ENCODE assay signal across 10 mouse cellular contexts in genomic region chr12:113487693-113488092, GRCm38 (mm10). TPM values are rescaled to one million over a fixed set of nuclear protein-coding genes. Genes with fewer than 3 reads are reported as not detected.
DNase-seq lines count a peak whose midpoint lies in the region; ATAC-seq lines count a peak whose summit lies in the region.
"Not testable (repeated sequence)": the region's sequence is repeated elsewhere in the genome, so short reads cannot be mapped to it uniquely, and the experiment has no call there.
"Had no signal": no experiment of that assay in that cellular context is flagged by ENCODE, and none has a peak within 500 bp of the region (broad histone marks: within the 10 kb centered on the region; RNA-seq: fewer than 3 reads in every experiment).

No protein-coding gene starts in this region.

- H3K4me2 ChIP-seq in embryonic facial prominence, embryonic 11.5 days (ENCODE audit: low read depth, low read length); liver, embryonic 13.5 days: not testable (repeated sequence)

- not testable (repeated sequence) for H3K27me3 ChIP-seq in embryonic facial prominence, embryonic 11.5 days (ENCODE audit: control insufficient read depth, insufficient read depth, low read length); liver, embryonic 13.5 days

- H3K4me3 ChIP-seq in embryonic facial prominence, embryonic 11.5 days (ENCODE audit: low read depth, low read length); liver, embryonic 13.5 days (replicated peaks): not testable (repeated sequence)

- intact Hi-C loops in heart, postnatal 36 days (cut with DNase I), result loop anchor here (2.0 to 10.0 kb wide), 2 partner anchors 87 to 265 kb away; no protein-coding TSS in a partner anchor

- DNase-seq in CD4-positive, CD25-positive, alpha-beta regulatory T cell, adult 2 months (ENCODE audit: low read depth, low spot score), result peak; percentile 84
- peak; percentile 61 to 67 for DNase-seq in adrenal gland, postnatal 36 days
- DNase-seq in embryonic facial prominence, embryonic 11.5 days (ENCODE audit: low spot score), result peak; percentile 19
- DNase-seq in heart, postnatal 36 days, result peak; percentile 58 to 66
- peak; percentile 19 for DNase-seq in large intestine, adult 2 months (ENCODE audit: low read depth, low spot score)
- peak; percentile 1 for DNase-seq in liver, embryonic 13.5 days
- peak; percentile 0 for DNase-seq in telencephalon, adult 2 months (ENCODE audit: low read depth, low spot score)

- ATAC-seq in embryonic facial prominence, embryonic 11.5 days (replicated peaks; ENCODE audit: insufficient number of reproducible peaks, low FRiP score, low TSS enrichment, low read depth); liver, embryonic 13.5 days (ENCODE audit: low read depth): not testable (repeated sequence)
- peak; percentile 87 for ATAC-seq in neutrophil, adult 5-6 weeks (ENCODE audit: extremely low read depth, insufficient number of reproducible peaks, low FRiP score, poor library complexity, severe bottlenecking)

- H3K9me3 ChIP-seq in embryonic facial prominence, embryonic 11.5 days (replicated peaks; ENCODE audit: control insufficient read depth, low read length); liver, embryonic 13.5 days (replicated peaks): not testable (repeated sequence)

- not testable (repeated sequence) for H3K4me1 ChIP-seq in embryonic facial prominence, embryonic 11.5 days (ENCODE audit: control insufficient read depth, insufficient read depth, low read length); liver, embryonic 13.5 days (replicated peaks)

- not testable (repeated sequence) for H3K9ac ChIP-seq in embryonic facial prominence, embryonic 11.5 days (replicated peaks; ENCODE audit: low read length); liver, embryonic 13.5 days

- H3K36me3 ChIP-seq in embryonic facial prominence, embryonic 11.5 days (replicated peaks; ENCODE audit: control insufficient read depth, insufficient read depth, low read depth, low read length); liver, embryonic 13.5 days: not testable (repeated sequence)

- H3K27ac ChIP-seq in embryonic facial prominence, embryonic 11.5 days (replicated peaks; ENCODE audit: low read depth, low read length); liver, embryonic 13.5 days: not testable (repeated sequence)

RNA-seq across cellular contexts. Expression of gene Adam6b, which starts 1.6 kb away (rescaled TPM):
- under 1 TPM in 1 of 2 experiments, not detected in 1; 0.10 TPM for total RNA-seq in adrenal gland, postnatal 36 days (2021)
- polyA plus RNA-seq in embryonic facial prominence, embryonic 11.5 days (2014; fragmentation: Nextera tagmentation; extraction: Ambion mirVana), result not detected in 2 replicates
- not detected for total RNA-seq in heart, postnatal 36 days (2021)
- 0.09 and 0.11 TPM in 2 replicates for polyA plus RNA-seq in large intestine, adult 2 months (2012; rRNA removed)
- not detected in 2 replicates for polyA plus RNA-seq in liver, embryonic 13.5 days (2015; fragmentation: Nextera tagmentation; extraction: Ambion mirVana)
- 3.7 and 4.0 TPM in 2 replicates for total RNA-seq in neutrophil, adult 5-6 weeks (2017)
- polyA plus RNA-seq: heart, embryonic 16.5 days; stomach, embryonic 15.5 days had no signal

RNA-seq across cellular contexts. Expression of gene Adam6a, which starts 56.0 kb away (rescaled TPM):
- total RNA-seq in adrenal gland, postnatal 36 days (2021), result not detected
- not detected in 2 replicates for polyA plus RNA-seq in embryonic facial prominence, embryonic 11.5 days (2014; fragmentation: Nextera tagmentation; extraction: Ambion mirVana)
- total RNA-seq in heart, postnatal 36 days (2021), result not detected
- not detected in 2 replicates for polyA plus RNA-seq in large intestine, adult 2 months (2012; rRNA removed)
- not detected in 2 replicates for polyA plus RNA-seq in liver, embryonic 13.5 days (2015; fragmentation: Nextera tagmentation; extraction: Ambion mirVana)
- not detected in 2 replicates for total RNA-seq in neutrophil, adult 5-6 weeks (2017)
- polyA plus RNA-seq: heart, embryonic 16.5 days; stomach, embryonic 15.5 days had no signal

Comparison
In these comparisons a context has a peak if more than half of its experiments do, and no peak if none do; other contexts are left out.
1. DNase-seq: peak in every context shown above with its lines; median percentile 84 in CD4-positive, CD25-positive, alpha-beta regulatory T cell, adult 2 months; 64 in adrenal gland, postnatal 36 days; 62 in heart, postnatal 36 days; 19 in embryonic facial prominence, embryonic 11.5 days; 19 in large intestine, adult 2 months; 1 in liver, embryonic 13.5 days; 0 in telencephalon, adult 2 months.